Mouse (Mus musculus): ENCODE measurements at regions not wholly inside any gene's neighbourhood (a gene's known extent, or its start where the extent isn't known, plus 50 kb on each side); places are given as distances from the start of the nearest gene placed in this dataset.
A peak's percentile ranks its signal among the peaks of the same experiment; 100 is the strongest.
"Not testable (repeated sequence)": the region's sequence is repeated elsewhere in the genome, so short reads cannot be mapped to it uniquely, and the experiment has no call there.

DNA sequence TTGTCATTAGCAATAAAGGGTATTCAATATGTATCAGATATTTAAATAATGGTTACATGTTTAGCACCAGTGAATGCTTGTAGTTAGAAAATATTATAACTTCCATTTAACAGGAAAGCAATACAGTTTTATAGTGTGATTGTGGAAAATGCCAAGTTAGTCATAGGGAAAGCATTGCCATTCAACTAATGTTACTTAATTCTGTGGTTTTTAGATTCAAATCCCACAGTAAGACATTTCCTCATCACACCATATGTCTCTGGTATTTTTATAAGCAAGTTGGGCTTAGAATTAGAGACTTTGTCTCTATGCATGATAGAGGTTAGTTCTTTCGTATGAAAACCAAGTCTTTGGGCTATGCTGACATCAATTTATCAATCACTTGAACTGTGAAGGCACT lies 133.0 kb downstream of the Prr30 start:
- DNase-seq (ENCODE audit: low spot score in 2 of 2) = no peak

DNA sequence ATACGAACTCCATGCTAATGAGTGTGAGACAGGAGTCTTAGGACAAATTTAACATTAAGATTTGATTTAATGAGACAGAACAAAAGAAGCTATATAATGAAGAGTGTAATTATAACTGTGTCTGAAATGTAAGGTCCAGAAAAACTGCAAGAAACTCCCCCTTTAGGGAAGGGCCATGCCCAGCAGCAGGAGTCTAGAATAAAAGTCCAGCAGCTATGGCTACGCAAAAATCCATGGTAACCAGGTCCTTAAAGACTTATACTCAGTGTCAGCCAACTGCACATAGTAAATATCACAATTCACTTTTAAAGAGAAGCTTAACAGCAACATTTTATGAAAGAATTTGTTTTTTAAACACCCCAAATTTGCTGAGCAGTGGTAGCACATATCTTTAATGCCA lies 143.3 kb downstream of the Prr30 start:
- DNase-seq (ENCODE audit: low spot score in 2 of 2) = no peak

DNA sequence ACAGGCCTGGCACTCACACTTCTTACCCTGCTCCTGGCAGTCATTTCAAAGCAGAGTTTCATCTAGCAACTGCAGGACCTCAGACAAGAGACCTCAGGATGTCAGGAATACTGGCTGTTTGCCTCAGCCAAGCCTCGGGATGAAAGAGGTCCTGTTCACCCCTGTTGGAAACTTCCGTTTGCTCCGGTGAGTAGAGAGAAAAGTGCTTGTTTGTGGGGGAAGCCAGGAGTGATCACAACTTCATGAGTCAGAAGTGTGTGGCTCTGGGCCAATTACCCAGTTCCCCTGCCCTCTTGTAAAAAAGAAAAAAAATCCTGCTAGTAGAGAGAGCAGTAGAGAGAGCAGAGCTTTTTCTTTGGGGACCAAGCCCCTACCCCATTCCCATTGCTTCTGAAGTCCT lies 144.2 kb downstream of the Prr30 start:
- DNase-seq (ENCODE audit: low spot score in 2 of 2) = peak in 1 of 2 experiments; percentile 12

DNA sequence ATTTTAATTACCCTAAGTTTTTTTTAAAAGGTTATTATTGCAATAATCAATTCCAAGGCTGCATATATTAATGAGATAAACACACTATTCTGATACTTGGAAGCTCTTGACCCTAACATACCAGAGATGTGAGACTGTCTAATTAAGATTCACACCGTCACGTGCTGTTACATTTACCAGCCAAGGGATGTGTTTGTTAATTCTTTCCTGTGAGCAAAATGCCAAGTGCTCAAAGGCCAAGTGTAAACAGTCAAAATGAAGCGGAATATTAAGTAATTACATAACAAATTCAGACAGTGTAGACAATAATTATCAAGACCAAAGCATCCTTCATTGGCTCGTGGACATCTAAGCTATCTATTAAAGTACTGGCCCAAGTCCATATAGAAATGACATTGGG lies 145.3 kb downstream of the Prr30 start:
- no peak for DNase-seq (ENCODE audit: low spot score in 2 of 2)

DNA sequence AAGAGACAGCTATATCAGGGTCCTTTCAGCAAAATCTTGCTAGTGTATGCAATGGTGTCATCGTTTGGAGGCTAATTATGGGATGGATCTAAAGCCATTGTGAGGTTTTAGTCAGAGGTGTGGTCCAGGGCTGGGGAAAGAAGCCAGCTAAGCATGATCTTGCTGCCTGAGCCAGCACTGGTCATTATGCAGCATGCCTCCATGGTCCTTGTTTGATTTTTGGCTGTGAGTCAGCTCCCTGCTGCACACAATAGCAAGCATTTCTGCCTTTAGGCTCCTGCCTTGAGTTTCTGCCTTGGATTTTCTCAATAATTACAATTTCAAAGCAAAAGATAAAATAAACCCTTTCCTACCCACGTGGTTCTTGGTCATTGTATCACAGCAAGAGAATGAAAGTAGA lies 147.4 kb downstream of the Prr30 start:
- DNase-seq (ENCODE audit: low spot score in 2 of 2) = no peak

DNA sequence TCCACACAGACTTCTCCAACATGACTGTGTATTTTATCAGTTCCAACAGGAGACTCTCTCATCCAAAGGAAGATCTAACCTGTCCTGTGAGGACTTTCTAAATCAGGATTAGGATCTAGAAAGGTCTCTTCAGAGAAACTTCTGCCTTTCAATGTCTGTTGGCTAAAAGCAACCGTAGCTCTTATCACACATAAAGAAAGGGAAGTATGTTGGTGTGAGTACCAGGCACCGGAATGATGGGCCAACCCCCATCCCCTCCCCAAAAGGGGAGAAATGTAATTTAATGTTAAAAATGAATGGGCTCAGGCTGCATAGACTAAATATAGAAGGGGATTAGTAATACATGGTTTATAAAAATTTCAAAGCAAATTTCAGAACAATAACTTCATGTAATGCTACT lies 149.9 kb downstream of the Prr30 start:
- no peak for DNase-seq (ENCODE audit: low spot score in 2 of 2)

DNA sequence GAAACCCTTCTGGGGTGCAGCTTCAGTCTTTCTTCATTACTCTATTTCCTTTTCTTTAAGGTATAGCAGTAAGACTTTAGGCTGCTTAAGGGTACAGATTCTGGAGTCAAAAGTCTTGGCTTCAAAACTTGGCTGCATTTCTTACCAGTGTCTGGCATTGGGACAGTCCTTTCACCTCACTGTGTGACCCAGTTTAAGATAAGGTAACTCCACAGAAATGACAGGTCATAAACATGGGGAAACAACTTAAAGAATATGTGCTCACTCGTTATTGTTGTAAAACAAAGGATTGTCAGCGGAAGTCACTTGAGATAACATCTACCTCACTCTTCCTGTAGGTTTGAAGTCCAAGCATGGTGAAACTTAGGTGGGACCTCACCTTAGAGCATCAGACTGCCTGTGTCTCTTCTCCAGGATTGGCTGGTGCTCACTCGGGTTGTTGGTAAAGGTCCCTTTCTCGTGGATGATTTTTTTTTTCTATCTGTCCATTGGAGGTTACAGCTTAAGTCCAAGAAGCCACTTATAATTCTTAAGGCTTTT lies 150.4 kb downstream of the Prr30 start:
- DNase-seq (ENCODE audit: low spot score in 2 of 2) = no peak

DNA sequence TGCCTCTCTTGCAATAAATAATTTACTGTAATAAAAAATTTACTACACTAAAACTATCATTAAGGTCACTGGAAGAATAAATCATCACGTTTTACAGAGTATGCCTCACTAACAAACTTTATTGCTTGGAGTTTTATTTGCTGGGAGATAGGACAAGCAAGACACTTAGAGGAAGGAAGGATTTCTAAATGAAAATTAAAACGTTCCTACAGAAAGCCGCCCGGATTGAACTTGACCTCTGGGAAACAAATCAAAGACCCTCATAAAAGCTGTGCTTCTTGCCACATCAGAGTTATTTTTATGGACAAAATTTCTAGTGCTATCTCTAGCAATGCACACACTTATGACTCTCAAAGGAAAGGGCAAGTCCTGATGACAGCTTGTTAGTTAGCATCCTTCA lies 156.6 kb downstream of the Prr30 start:
- no peak for DNase-seq (ENCODE audit: low spot score in 2 of 2)

DNA sequence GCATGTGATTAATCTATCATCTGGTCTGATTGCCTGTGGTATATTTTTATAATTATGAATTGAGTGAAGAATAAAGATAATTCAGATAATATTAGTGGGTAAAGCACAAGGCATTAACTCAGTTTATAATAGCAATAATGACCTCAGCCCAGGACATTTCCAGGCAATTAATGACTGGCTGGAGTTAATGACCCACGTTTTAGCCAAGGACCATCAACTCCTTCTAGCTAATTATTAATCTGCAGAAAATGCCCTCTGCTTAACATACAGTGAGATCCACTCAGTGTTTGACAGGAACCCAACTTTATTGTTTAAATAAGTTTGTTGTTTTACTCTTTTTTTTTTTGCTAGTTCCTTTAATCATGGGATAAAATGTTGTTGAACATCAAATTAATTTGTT lies 199.1 kb downstream of the Prr30 start:
- DNase-seq (ENCODE audit: low spot score in 2 of 2) = no peak

DNA sequence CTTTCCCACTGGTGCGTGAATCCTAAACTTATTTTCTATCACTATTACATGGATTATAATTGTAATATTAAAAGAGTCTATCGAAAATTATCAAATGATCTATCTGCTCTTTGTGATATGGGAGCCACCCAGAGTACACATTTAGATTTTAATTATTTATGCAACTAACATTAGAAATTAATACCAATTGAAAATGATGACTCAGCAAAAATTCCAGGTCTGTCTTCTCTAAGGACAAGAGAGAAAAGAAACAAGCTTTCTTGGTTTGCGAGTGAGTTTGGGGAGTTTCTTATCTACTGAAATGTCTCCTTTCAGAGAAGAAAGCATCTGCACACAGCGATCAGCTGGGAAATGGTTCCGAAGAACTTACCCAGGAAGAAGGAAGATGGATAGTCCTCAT lies 219.4 kb downstream of the Prr30 start:
- DNase-seq (ENCODE audit: low spot score in 2 of 2) = no peak

DNA sequence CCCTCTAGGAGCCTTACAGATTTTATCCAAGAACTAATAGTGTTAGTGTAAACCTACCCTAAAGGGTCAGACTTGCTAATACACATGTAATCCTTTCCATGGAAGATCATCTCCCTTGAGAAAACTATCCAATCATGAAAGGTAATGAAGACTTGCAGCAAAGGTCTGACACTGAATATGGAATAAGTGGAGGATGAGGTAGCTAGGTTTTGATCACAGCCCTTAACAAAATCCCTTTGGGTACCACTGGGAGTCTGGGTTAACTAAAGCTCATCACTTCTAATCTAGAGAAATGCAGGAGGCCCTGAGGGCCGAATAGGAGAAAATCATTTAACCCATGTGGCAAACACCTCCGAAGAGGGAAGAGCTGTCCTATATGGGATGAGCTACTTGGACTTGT lies 221.6 kb downstream of the Prr30 start:
- no peak for DNase-seq (ENCODE audit: low spot score in 2 of 2)

DNA sequence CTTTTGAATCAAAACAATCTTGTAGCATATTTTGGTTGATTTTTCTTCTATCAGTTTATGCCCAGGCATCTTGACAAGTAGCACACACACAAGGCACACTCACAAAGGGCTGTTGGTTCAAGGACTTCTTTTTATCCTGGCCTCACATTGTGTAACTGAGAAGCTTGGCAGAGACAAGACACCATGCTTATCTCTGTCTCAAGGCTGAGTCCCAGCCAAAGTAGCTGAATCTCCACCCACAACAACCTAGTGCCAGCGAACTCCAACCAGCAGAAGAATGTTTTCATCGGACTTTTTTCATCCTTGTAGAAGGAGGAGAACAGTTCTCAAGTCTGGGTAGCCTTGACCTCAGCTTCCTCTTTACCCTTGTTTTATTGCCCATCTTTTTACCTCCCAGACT lies 229.2 kb downstream of the Prr30 start:
- DNase-seq (ENCODE audit: low spot score in 2 of 2) = no peak

DNA sequence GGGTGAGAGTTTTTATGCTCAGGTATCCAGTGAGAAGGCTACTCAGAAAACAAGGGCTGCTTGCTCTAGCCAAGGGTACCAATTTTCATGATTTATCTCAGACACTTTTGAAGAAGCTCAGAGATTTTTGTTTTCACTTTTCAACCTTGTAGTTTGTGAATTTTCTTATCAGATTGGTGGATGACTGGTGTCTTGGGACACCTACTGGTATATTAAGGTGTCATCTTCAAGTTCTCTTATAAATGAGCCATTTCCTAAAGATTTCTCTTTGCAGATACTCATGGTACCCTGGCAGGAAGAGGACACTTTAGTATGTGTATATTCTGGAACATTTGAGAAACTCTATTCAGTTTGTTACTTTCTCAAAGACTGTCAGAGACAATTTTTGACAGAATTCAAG lies 239.9 kb downstream of the Prr30 start:
- DNase-seq (ENCODE audit: low spot score in 2 of 2) = no peak

DNA sequence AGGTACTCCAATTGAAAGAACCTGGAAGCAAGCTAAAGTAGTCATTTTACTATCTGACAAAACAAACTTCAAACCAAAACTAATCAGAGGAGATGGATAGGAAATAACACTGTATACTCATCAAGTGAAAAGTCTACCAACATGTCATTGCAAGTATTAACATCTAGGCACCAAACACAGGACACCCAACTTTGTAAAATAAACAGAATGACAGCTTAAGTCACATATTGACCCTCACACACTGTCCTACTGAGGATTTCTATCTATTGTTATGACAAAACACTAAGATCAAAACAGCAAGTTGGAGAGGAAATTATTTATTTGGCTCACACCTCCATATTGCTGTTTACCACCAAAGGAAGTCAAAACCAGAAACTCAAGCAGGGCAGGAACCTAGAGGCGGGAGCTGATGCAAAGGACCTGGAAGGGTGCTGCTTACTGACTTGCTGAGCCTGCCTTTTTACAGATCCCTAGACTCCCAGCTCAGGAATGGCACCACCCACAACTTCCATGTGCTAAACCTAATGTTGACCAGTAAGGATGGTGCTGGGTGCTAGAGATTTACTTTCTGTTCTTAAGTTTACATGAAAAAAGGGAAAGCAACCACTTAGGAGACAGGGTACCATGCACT lies 244.2 kb downstream of the Prr30 start:
- DNase-seq (ENCODE audit: low spot score in 2 of 2) = no peak

DNA sequence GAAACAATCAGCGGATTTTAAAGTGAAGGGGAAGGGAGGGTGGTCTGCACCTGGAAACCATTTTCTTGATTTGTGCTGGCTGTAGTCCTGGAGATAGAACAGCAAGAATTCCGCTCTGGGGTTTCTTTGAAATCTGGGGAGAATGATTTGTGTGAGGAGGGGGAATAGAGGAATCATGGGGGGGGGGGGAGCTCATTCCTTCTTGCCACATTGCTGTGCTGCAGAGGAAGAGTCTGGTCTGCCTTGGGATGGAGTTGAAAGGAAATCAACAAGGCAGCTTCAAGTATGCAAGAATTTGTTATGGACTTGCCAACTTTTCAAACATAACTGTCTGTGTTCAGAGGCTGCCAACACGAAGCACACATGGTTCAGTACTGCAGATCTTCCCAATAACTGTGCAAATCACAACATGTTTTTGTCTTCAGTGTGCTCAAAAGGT lies 249.4 kb downstream of the Prr30 start:
- DNase-seq (ENCODE audit: low spot score in 2 of 2) = no peak

DNA sequence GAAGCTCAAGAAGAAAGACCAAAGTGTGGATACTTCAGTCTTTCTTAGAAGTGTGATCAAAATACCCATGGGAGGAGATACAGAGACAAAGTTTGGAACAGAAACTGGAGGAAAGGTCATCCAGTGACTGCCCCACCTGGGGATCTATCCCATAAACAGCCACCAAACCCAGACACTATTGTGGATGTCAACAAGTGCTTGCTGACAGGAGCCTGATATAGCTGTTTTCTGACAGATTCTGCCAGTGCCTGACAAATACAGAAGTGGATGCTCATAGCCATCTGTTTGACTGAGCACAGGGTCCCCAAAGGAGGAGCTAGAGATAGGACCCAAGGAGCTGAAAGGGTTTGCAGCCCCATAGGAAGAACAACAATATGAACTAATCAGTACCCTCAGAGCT lies 252.5 kb downstream of the Prr30 start:
- not testable (repeated sequence) for DNase-seq (ENCODE audit: low spot score in 2 of 2)

DNA sequence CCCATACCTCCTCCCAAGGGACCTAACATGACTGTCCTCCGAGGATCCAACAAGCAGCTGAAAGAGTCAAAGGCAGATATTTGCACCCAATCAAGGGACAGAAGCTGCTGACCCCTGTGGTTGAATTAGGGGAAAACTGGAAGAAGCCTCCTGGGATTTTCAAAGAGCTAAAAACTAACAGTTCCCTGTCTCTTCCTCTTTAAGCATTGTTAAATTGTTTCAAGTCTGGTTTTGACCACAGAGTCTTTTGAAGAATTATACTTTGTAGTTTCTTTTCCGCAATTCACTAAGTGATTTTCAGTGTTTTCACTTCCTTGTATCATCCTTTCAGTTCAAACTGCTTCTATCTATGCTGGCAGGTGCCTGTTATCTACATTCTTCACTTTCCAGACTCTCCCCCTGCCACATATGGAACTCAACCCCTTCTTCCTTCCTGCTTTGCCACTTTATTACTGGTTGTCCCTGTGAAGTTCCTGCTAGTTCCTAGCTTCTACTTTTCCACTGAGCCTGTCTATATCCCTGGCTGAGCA lies 262.7 kb downstream of the Prr30 start:
- DNase-seq (ENCODE audit: low spot score in 2 of 2) = no peak

DNA sequence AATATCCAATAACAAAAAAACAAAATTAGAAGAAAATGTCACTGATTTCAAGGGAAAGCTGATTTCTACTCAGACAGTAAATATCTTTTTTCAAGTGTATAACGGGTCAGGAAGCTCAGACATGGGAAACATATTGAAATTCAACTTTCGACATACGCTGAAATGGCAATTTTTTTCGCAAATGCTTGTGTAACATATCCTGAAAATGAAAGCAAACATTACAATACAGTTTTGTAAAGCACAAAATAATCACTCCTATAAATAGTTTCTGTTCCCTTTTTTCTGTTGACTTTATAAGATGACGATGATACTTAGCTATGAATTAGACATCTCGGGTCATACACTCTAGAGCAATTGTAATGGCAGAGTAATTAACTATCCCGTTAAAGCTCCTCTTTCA lies 265.6 kb downstream of the Prr30 start:
- no peak for DNase-seq (ENCODE audit: low spot score in 2 of 2)

DNA sequence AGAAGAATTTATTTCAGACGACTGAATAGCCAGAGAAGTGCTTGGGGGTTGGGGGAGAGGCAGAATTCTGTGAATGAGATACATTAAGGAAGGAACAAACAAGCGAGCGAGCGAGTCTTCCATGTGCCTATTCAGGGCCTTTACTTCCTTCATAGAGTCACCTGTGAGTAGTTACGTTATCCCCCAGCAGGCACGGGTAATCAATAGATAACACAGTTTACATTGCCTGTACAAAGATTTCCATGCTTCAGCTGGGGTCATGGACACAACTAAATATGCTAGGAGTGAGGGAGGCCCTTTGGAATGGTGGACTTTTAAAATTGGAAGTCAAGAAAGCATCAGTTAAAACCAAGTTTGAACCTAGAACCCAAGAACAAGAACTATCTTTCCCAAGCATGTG lies 275.2 kb downstream of the Prr30 start:
- no peak for DNase-seq (ENCODE audit: low spot score in 2 of 2)

DNA sequence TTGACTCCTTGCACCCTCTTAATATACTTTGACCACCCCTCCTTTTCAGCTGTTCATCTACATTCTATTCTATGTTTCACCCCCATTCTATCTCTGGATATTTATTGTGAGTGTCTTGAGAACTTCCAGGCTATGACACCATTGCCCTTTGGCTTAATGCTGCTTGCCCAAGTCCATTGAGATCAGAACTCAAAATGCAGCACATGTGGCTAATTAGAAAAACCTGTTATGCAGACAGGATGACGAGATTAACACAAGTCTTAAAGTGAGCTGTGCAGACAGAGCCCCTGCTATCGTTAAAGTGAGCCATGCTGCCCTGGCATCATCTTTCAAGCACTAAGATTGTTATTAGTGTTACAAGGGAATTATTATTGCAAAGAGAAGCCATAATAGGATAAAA lies 299.9 kb downstream of the Prr30 start:
- no peak for DNase-seq (ENCODE audit: low spot score in 2 of 2)

DNA sequence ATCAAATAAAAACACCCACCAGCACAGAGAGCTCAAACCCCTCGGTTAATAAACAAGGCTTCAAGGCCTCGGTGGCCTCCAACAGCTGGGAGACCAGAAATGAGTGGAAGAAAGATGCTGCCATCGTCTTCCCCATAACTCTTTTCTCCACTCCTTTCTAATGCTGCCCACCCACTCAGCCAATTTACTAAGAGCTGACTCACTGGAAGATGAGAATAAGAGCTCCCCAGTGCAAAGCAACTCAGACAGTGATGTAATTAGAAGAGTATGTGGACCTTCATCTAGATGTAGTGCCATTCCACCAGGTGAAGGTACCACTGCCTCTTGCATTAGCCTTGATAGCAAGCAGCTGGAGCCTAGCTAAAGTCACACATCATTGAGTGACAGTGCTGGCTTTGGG lies 301.1 kb downstream of the Prr30 start:
- no peak for DNase-seq (ENCODE audit: low spot score in 2 of 2)

DNA sequence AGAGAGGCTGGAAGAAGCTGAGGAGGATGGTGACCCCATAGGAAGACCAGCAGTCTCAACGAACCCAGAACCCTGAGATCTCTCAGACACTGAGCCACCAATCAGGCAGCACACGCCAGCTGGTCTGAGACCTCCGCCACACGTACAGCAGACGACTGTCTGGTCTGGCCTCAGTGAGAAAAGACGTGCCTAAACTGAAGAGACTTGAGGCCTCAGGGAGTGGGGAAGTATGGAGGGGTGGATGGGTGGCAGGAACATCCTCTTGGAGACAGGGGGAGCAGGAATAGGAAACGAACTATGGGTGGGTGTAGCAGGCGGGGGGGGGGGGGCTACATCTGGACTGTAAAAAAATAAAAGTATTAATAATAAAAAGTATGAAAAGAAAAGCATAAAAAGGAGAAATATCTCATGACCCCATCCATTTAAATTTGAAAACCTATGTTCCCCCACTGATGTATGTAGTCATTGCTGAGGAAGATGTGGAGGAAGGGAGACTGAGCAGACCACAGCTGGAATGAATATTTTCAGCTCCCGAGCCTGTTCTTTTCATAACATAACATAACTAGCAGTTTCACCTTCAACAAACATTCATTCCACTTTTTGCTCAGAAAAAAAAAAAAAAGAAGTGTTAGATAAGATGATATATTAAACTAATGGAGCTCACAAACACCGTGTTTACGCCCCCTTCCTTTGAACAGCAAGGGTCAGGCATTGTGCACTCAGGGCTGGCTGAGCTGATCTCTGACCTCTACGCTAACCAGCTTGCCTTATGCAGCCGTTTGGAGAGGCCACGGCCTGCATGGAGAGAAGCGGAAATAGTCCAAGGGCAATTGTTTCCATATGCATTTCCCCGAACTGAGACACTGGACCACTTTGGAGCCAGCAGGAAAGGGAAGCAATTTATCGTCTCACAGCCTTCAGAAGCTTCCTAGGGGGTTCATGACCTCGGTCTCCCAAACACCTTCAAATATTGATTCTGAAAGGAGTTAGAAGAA lies 310.7 kb downstream of the Prr30 start:
- no peak for DNase-seq (ENCODE audit: low spot score in 2 of 2)

DNA sequence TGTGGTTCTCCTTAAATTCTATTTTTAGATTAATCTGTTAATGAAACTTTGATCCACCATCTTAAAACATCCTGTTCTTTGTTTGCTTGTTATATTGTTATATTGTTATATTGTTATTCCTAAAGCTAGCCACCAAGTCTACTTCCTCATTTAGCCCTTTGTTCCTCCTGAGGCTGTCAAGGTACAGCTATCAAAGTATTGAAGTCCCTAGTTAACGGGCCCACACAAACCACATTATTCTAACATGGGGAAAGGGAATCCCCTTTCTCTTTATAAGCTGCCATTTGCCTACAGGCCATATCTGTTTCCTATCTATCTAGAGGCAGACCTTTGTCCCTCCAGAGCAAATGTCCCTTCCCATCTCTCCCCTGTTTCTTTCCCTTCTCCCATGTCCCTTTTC lies 317.0 kb downstream of the Prr30 start:
- DNase-seq (ENCODE audit: low spot score in 2 of 2) = no peak
